Mouse (Mus musculus) fibroblast of lung, adult 2 months (primary cell): Measurements from ENCODE around the gene A030005K14Rik.

Source experiments
- DNase-seq: peaks from one replicate; pipeline ENCODE4 v3.0.0-alpha.2; 2011; ENCODE audit warnings: low read depth

Gene A030005K14Rik

GRCm38 (mm10) chr1:83036892-83037667 is 22.1 kb downstream of the A030005K14Rik start:
- DNase-seq = no peak

GRCm38 (mm10) chr1:83034509-83034908 is 24.7 kb downstream of the A030005K14Rik start:
- DNase-seq = no peak

- DNase-seq = no peak
Observed at GRCm38 (mm10) chr1:83032508-83032907, 26.7 kb downstream of the A030005K14Rik start.

GRCm38 (mm10) chr1:83031950-83032349 is 27.2 kb downstream of the A030005K14Rik start:
- no peak for DNase-seq

- no peak for DNase-seq
Observed at GRCm38 (mm10) chr1:83016556-83016955, 42.6 kb downstream of the A030005K14Rik start.

- DNase-seq = no peak
Observed at GRCm38 (mm10) chr1:83015329-83015879, 43.8 kb downstream of the A030005K14Rik start.

- DNase-seq = no peak
Observed at GRCm38 (mm10) chr1:83014477-83014876, 44.7 kb downstream of the A030005K14Rik start.
